Mouse (Mus musculus): ENCODE measurements around the gene Hmx2. TPM values are rescaled to one million over a fixed set of nuclear protein-coding genes. Genes with fewer than 3 reads are reported as not detected.

Gene Hmx2
- total and polyA plus RNA-seq, 3 experiments: 2.0 to 3.1 (median 2.9) TPM

DNA sequence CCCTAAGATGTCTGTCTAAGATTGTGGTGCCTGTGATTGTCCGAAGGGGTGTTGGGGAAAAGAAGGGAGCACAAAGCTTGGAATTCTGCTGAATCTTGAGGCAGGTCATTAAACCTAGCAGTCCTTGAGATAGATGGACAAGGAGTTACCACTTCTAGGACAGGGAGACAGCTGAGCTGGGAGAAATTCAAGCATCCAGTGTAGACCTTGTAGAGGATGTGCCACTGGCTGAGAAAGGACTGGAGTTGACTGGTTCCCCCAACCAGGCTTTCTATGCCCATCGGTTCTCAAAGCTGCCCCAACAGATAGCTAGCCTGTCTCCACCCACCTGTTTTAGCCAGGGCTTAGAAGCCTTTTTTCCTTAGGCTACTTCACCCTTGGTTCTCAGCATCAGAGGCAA is 2.1 kb upstream of the Hmx2 start:
- peaks cover 3 to 5% of the 10 kb centered on the region in 2 experiments; a peak in 1 of 4 replicates for H3K4me1 ChIP-seq (ENCODE audit: control insufficient read depth in 1 of 2, insufficient read depth in 2 of 2)
- no peak overlapping the region for H3K4me2 ChIP-seq (ENCODE audit: insufficient read depth, low read depth, poor library complexity, severe bottlenecking)
- no peak overlapping the region for H3K4me3 ChIP-seq (replicated peaks in 1 of 3; ENCODE audit: low read depth in 2 of 3, low read length in 2 of 3, poor library complexity in 1 of 3)
- no peaks in the 10 kb centered on the region for H3K79me2 ChIP-seq (replicated peaks; ENCODE audit: control insufficient read depth, extremely low read depth, insufficient read depth, poor library complexity, severe bottlenecking)
- no peak overlapping the region for H3K9ac ChIP-seq (ENCODE audit: insufficient read depth, low read depth)
- no peak for DNase-seq (ENCODE audit: extremely low read depth)
- peaks cover 30% of the 10 kb centered on the region for H3K9me3 ChIP-seq (replicated peaks; ENCODE audit: low read length)
- dilution Hi-C loops (cut with MboI; ENCODE audit: extremely low pct_ligation_motif_present, extremely low pct_unique_long_range_greater_than_20kb, low sequenced_read_pairs): no loop called here
- in situ Hi-C loops (cut with MboI; ENCODE audit: low pct_ligation_motif_present, low pct_unique_long_range_greater_than_20kb, low sequenced_read_pairs): loop anchor here (25.0 kb wide), 1 partner anchor 241 kb away; no protein-coding TSS in a partner anchor
- TF ChIP-seq E2F4 (IDR thresholded peaks at IDR 0.05; ENCODE audit: insufficient replicate concordance, low read depth, low read length) (no peak), ETS1 (conservative IDR thresholded peaks at IDR 0.05; ENCODE audit: low read depth, low read length) (no peak), MAFK (IDR thresholded peaks at IDR 0.05; ENCODE audit: insufficient replicate concordance, low read length) (no peak), MYC (IDR thresholded peaks at IDR 0.05; ENCODE audit: low read depth, low read length) (no peak), ZC3H11A (IDR thresholded peaks at IDR 0.05; ENCODE audit: low read depth, low read length) (no peak), JUN (IDR thresholded peaks at IDR 0.05; ENCODE audit: insufficient read depth, low read depth, low read length) (no peak), TBP (conservative IDR thresholded peaks at IDR 0.05; ENCODE audit: low read depth, low read length) (no peak), IRF4 (IDR thresholded peaks at IDR 0.05; ENCODE audit: low read depth, low read length) (no peak), ZKSCAN1 (IDR thresholded peaks at IDR 0.05; ENCODE audit: borderline replicate concordance, low read depth, low read length) (no peak), CTCF (conservative IDR thresholded peaks at IDR 0.05 in 1 of 2, IDR thresholded peaks at IDR 0.05 in 1 of 2; ENCODE audit: low read depth in 2 of 2, low read length in 2 of 2) (no peak), USF2 (conservative IDR thresholded peaks at IDR 0.05; ENCODE audit: low read depth, low read length) (no peak), KAT2A (IDR thresholded peaks at IDR 0.05; ENCODE audit: insufficient replicate concordance, low read length) (no peak), HCFC1 (IDR thresholded peaks at IDR 0.05; ENCODE audit: low read depth, low read length) (no peak)
- no peak overlapping the region for H3K27ac ChIP-seq (ENCODE audit: insufficient read depth, low read depth)
- no peaks in the 10 kb centered on the region for H3K36me3 ChIP-seq (replicated peaks in 1 of 2; ENCODE audit: control insufficient read depth in 1 of 2, insufficient read depth in 1 of 2, low read length in 1 of 2)
- peaks cover 48% of the 10 kb centered on the region for H3K27me3 ChIP-seq (replicated peaks)

DNA sequence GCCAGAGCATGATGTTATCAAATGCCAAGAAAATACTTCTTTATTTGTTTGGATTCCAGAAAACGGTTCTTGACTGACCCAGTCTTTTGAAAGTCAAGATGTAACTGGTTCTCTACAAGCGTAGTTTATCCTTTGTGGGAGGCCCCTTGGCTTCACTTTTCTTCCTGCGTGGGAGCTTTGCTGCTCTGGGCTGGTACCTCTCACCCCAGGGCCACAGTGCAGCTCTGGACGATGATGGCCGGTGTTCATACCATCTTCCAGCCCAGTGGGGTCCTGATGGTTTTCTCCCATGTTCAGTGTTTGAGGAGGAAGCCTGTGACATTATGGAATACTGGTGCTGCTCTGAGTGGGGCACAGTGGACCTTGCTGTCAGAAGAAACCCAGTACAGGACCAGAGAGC is 1.1 kb upstream of the Hmx2 start:
- Histone ChIP-seq H3K36me3 (replicated peaks in 1 of 2; ENCODE audit: control insufficient read depth in 1 of 2, insufficient read depth in 1 of 2, low read length in 1 of 2) (no peaks in the 10 kb centered on the region), H3K79me2 (replicated peaks; ENCODE audit: control insufficient read depth, extremely low read depth, insufficient read depth, poor library complexity, severe bottlenecking) (no peaks in the 10 kb centered on the region), H3K4me3 (replicated peaks in 1 of 3; ENCODE audit: low read depth in 2 of 3, low read length in 2 of 3, poor library complexity in 1 of 3) (no peak overlapping the region), H3K4me2 (ENCODE audit: insufficient read depth, low read depth, poor library complexity, severe bottlenecking) (no peak overlapping the region), H3K27ac (ENCODE audit: insufficient read depth, low read depth) (no peak overlapping the region), H3K9me3 (replicated peaks; ENCODE audit: low read length) (peaks cover 20% of the 10 kb centered on the region), H3K4me1 (ENCODE audit: control insufficient read depth in 1 of 2, insufficient read depth in 2 of 2) (peaks cover 6 to 8% of the 10 kb centered on the region in 2 experiments; a peak in 1 of 4 replicates), H3K9ac (ENCODE audit: insufficient read depth, low read depth) (no peak overlapping the region), H3K27me3 (replicated peaks) (peaks cover 58% of the 10 kb centered on the region)
- no peak for TF ChIP-seq MAFK (IDR thresholded peaks at IDR 0.05; ENCODE audit: insufficient replicate concordance, low read length)
- no peak for TF ChIP-seq ZC3H11A (IDR thresholded peaks at IDR 0.05; ENCODE audit: low read depth, low read length)
- no peak for TF ChIP-seq EP300 (IDR thresholded peaks at IDR 0.05; ENCODE audit: low read length)
- TF ChIP-seq POLR2AphosphoS2 (IDR thresholded peaks at IDR 0.05; ENCODE audit: low read depth, low read length): no peak
- no peak for TF ChIP-seq USF1 (IDR thresholded peaks at IDR 0.05; ENCODE audit: low read depth, low read length)
- TF ChIP-seq BHLHE40 (IDR thresholded peaks at IDR 0.05; ENCODE audit: low read depth, low read length): no peak
- no peak for TF ChIP-seq ZMIZ1 (IDR thresholded peaks at IDR 0.05; ENCODE audit: low read depth, low read length)
- no peak for TF ChIP-seq MEF2A (IDR thresholded peaks at IDR 0.05; ENCODE audit: borderline replicate concordance, low read depth, low read length)
- no peak for TF ChIP-seq GABPA (IDR thresholded peaks at IDR 0.05; ENCODE audit: insufficient replicate concordance, low read depth, low read length)
- no peak for TF ChIP-seq RAD21 (IDR thresholded peaks at IDR 0.05; ENCODE audit: low read depth, low read length)
- TF ChIP-seq RCOR1 (conservative IDR thresholded peaks at IDR 0.05; ENCODE audit: low read depth, low read length): no peak
- TF ChIP-seq NRF1 (IDR thresholded peaks at IDR 0.05; ENCODE audit: low read depth, low read length): no peak
- no peak for TF ChIP-seq JUND (conservative IDR thresholded peaks at IDR 0.05; ENCODE audit: low read depth, low read length)
- TF ChIP-seq MXI1 (IDR thresholded peaks at IDR 0.05; ENCODE audit: low read depth, low read length): no peak
- TF ChIP-seq MYC (IDR thresholded peaks at IDR 0.05; ENCODE audit: low read depth, low read length): no peak
- TF ChIP-seq ELF1 (IDR thresholded peaks at IDR 0.05; ENCODE audit: low read depth, low read length): no peak
- no peak for TF ChIP-seq MAZ (IDR thresholded peaks at IDR 0.05; ENCODE audit: low read depth, low read length)
- no peak for TF ChIP-seq USF2 (conservative IDR thresholded peaks at IDR 0.05; ENCODE audit: low read depth, low read length)
- no peak for TF ChIP-seq UBTF (IDR thresholded peaks at IDR 0.05; ENCODE audit: low read depth, low read length)
- dilution Hi-C loops (cut with MboI; ENCODE audit: extremely low pct_ligation_motif_present, extremely low pct_unique_long_range_greater_than_20kb, low sequenced_read_pairs) (no loop called here), in situ Hi-C loops (cut with MboI; ENCODE audit: low pct_ligation_motif_present, low pct_unique_long_range_greater_than_20kb, low sequenced_read_pairs) (loop anchor here (25.0 kb wide), 1 partner anchor 240 kb away; no protein-coding TSS in a partner anchor)
- no peak for DNase-seq (ENCODE audit: extremely low read depth)
